Mouse (Mus musculus) MEL (cell line): ENCODE data around the gene Cul4a. TPM values are rescaled to one million over a fixed set of nuclear protein-coding genes. Genes with fewer than 3 reads are reported as not detected.

Source experiments
- DNase-seq: peaks from one replicate; pipeline ENCODE4 v3.0.0; 2011; ENCODE audit warnings: low read depth, low spot score
- H3K27ac ChIP-seq: 2 replicates; pipeline ENCODE4 v1.5.1; 2012; ENCODE audit warnings: low read depth, mild to moderate bottlenecking, control low read depth, low read length, moderate library complexity; ENCODE audit not compliant: control insufficient read depth
- H3K27me3 ChIP-seq, 2 experiments: fragments of 150-350 bp in 1 of 2; sonication (generic) in 1 of 2; 2 replicates each; pipeline ENCODE4 v1.6.1; 2012; ENCODE audit warnings: low read length in 2 of 2, mild to moderate bottlenecking in 2 of 2, improper control_type of control experiment in 1 of 2, moderate library complexity in 1 of 2; ENCODE audit not compliant: insufficient read depth in 2 of 2, control insufficient read depth in 1 of 2
- H3K36me3 ChIP-seq, 2 experiments: 2 replicates each; pipeline ENCODE4 v1.6.1; 2012 to 2014; ENCODE audit warnings: low read length in 2 of 2, improper control_type of control experiment in 1 of 2, inconsistent platforms in 1 of 2, mild to moderate bottlenecking in 1 of 2; ENCODE audit not compliant: insufficient read depth in 2 of 2, control insufficient read depth in 1 of 2
- H3K4me1 ChIP-seq, 2 experiments: fragments of 150-350 bp in 1 of 2; sonication (generic) in 1 of 2; 2 replicates each; pipeline ENCODE4 v1.6.1; 2012; ENCODE audit warnings: low read length in 2 of 2, improper control_type of control experiment in 1 of 2, mild to moderate bottlenecking in 1 of 2; ENCODE audit not compliant: insufficient read depth in 2 of 2, control insufficient read depth in 1 of 2
- H3K4me3 ChIP-seq, 2 experiments: fragments of 150-350 bp in 1 of 2; sonication (generic) in 1 of 2; 2 replicates each; pipeline ENCODE4 v1.5.1; 2012; ENCODE audit warnings: low read depth in 2 of 2, low read length in 2 of 2, mild to moderate bottlenecking in 2 of 2, moderate library complexity in 2 of 2, control low read depth in 1 of 2, improper control_type of control experiment in 1 of 2; ENCODE audit not compliant: control insufficient read depth in 1 of 2, insufficient read depth in 1 of 2
- H3K79me2 ChIP-seq: 2 replicates; pipeline ENCODE4 v1.6.1; 2012; ENCODE audit warnings: mild to moderate bottlenecking, low read length, moderate library complexity; ENCODE audit not compliant: control insufficient read depth, poor library complexity, insufficient read depth
- H3K9ac ChIP-seq: 2 replicates; pipeline ENCODE4 v1.6.1; 2012; ENCODE audit warnings: low read depth, mild to moderate bottlenecking, control low read depth, low read length, moderate library complexity; ENCODE audit not compliant: control insufficient read depth, poor library complexity, severe bottlenecking
- H3K9me3 ChIP-seq: fragments of 150-350 bp; sonication (generic); replicated peaks from 2 replicates; pipeline ENCODE4 v1.6.1; 2012; ENCODE audit warnings: mild to moderate bottlenecking, low read length, improper control_type of control experiment, moderate library complexity; ENCODE audit not compliant: insufficient read depth
- BHLHE40 ChIP-seq: IDR thresholded peaks from 2 replicates; pipeline ENCODE4 v1.6.1; 2012; ENCODE audit warnings: low read depth, mild to moderate bottlenecking, inconsistent platforms, low read length, improper control_type of control experiment, borderline replicate concordance
- CHD1 ChIP-seq: IDR thresholded peaks from 2 replicates; pipeline ENCODE4 v1.6.1; 2012; ENCODE audit warnings: low read depth, mild to moderate bottlenecking, inconsistent platforms, low read length, improper control_type of control experiment
- CHD2 ChIP-seq: IDR thresholded peaks from 2 replicates; pipeline ENCODE4 v1.6.1; 2011; ENCODE audit warnings: low read length, improper control_type of control experiment
- CTCF ChIP-seq, 3 experiments: IDR thresholded peaks in 2 of 3; conservative IDR thresholded peaks in 1 of 3; 2 replicates each; pipeline ENCODE4 v1.5.1; 2011 to 2012; ENCODE audit warnings: low read length in 3 of 3, low read depth in 2 of 3, mild to moderate bottlenecking in 2 of 3, improper control_type of control experiment in 1 of 3, inconsistent platforms in 1 of 3, mixed read lengths in 1 of 3, moderate library complexity in 1 of 3; ENCODE audit not compliant: control insufficient read depth in 1 of 3, insufficient read depth in 1 of 3, poor library complexity in 1 of 3, severe bottlenecking in 1 of 3
- E2F4 ChIP-seq: IDR thresholded peaks from 2 replicates; pipeline ENCODE4 v1.6.1; 2011; ENCODE audit warnings: low read depth, low read length, improper control_type of control experiment, borderline replicate concordance
- ELF1 ChIP-seq: IDR thresholded peaks from 2 replicates; pipeline ENCODE4 v1.6.1; 2014; ENCODE audit warnings: low read depth, mild to moderate bottlenecking, inconsistent platforms, low read length, improper control_type of control experiment, moderate library complexity
- ETS1 ChIP-seq: IDR thresholded peaks from 2 replicates; pipeline ENCODE4 v1.6.1; 2012; ENCODE audit warnings: low read depth, mild to moderate bottlenecking, inconsistent platforms, low read length, improper control_type of control experiment, moderate library complexity
- HCFC1 ChIP-seq: IDR thresholded peaks from 2 replicates; pipeline ENCODE4 v1.6.1; 2012; ENCODE audit warnings: low read depth, mild to moderate bottlenecking, inconsistent platforms, low read length, improper control_type of control experiment, moderate library complexity
- JUND ChIP-seq: IDR thresholded peaks from 2 replicates; pipeline ENCODE4 v1.6.1; 2011; ENCODE audit warnings: low read depth, mild to moderate bottlenecking, improper control_type of control experiment, low read length
- KAT2A ChIP-seq: conservative IDR thresholded peaks from 2 replicates; pipeline ENCODE4 v1.6.1; 2012; ENCODE audit warnings: low read depth, low read length, improper control_type of control experiment, inconsistent platforms
- MAZ ChIP-seq: IDR thresholded peaks from 2 replicates; pipeline ENCODE4 v1.6.1; 2012; ENCODE audit warnings: low read depth, mild to moderate bottlenecking, inconsistent platforms, low read length, improper control_type of control experiment
- POLR2AphosphoS2 ChIP-seq: IDR thresholded peaks from 2 replicates; pipeline ENCODE4 v1.6.1; 2011; ENCODE audit warnings: low read length, improper control_type of control experiment
- RCOR1 ChIP-seq: IDR thresholded peaks from 2 replicates; pipeline ENCODE4 v1.6.1; 2012; ENCODE audit warnings: low read depth, mild to moderate bottlenecking, inconsistent platforms, low read length, improper control_type of control experiment
- SIN3A ChIP-seq: IDR thresholded peaks from 2 replicates; pipeline ENCODE4 v1.6.1; 2012; ENCODE audit warnings: low read length, improper control_type of control experiment, inconsistent platforms
- TAL1 ChIP-seq: IDR thresholded peaks from 2 replicates; pipeline ENCODE4 v1.6.1; 2012; ENCODE audit warnings: mild to moderate bottlenecking, inconsistent platforms, low read length, moderate library complexity, mixed read lengths
- TBP ChIP-seq: IDR thresholded peaks from 2 replicates; pipeline ENCODE4 v1.8.0; 2011; ENCODE audit warnings: low read depth, low read length, improper control_type of control experiment
- TCF12 ChIP-seq: IDR thresholded peaks from 2 replicates; pipeline ENCODE4 v1.6.1; 2014; ENCODE audit warnings: low read depth, mild to moderate bottlenecking, inconsistent platforms, low read length, improper control_type of control experiment, moderate library complexity
- UBTF ChIP-seq: IDR thresholded peaks from 2 replicates; pipeline ENCODE4 v1.6.1; 2012; ENCODE audit warnings: low read depth, mild to moderate bottlenecking, inconsistent platforms, low read length, improper control_type of control experiment, moderate library complexity, borderline replicate concordance; ENCODE audit not compliant: insufficient read depth
- USF1 ChIP-seq: IDR thresholded peaks from 2 replicates; pipeline ENCODE4 v1.6.1; 2014; ENCODE audit warnings: low read depth, mild to moderate bottlenecking, inconsistent platforms, low read length, improper control_type of control experiment, moderate library complexity
- ZKSCAN1 ChIP-seq: IDR thresholded peaks from 2 replicates; pipeline ENCODE4 v1.6.1; 2012; ENCODE audit warnings: low read depth, mild to moderate bottlenecking, inconsistent platforms, low read length, improper control_type of control experiment, moderate library complexity
- ZMIZ1 ChIP-seq: IDR thresholded peaks from 2 replicates; pipeline ENCODE4 v1.6.1; 2012; ENCODE audit warnings: low read depth, mild to moderate bottlenecking, inconsistent platforms, low read length, improper control_type of control experiment, moderate library complexity
- polyA plus RNA-seq, 2 experiments: library from polyadenylated mRNA; stranded (reverse) in 1 of 2; unstranded in 1 of 2; fragments of >175 nt in 1 of 2; fragments of >200 nt in 1 of 2; gene quantifications; 2 replicates each; pipeline versions ENCODE4 v1.2.1 to v1.2.4; 2012; ENCODE audit warnings: low replicate concordance in 2 of 2, low read depth in 1 of 2; ENCODE audit not compliant: insufficient read length in 2 of 2, insufficient read depth in 1 of 2, missing spikeins in 1 of 2
- total RNA-seq: library from RNA; depleted of rRNA; stranded (reverse); fragments of 300-350 nt; gene quantifications from 2 replicates; pipeline ENCODE4 v1.2.3, GENCODE M21; 2012

The Cul4a gene
- total and polyA plus RNA-seq, 3 experiments: 56.2 to 131 (median 81.4) TPM

DNA sequence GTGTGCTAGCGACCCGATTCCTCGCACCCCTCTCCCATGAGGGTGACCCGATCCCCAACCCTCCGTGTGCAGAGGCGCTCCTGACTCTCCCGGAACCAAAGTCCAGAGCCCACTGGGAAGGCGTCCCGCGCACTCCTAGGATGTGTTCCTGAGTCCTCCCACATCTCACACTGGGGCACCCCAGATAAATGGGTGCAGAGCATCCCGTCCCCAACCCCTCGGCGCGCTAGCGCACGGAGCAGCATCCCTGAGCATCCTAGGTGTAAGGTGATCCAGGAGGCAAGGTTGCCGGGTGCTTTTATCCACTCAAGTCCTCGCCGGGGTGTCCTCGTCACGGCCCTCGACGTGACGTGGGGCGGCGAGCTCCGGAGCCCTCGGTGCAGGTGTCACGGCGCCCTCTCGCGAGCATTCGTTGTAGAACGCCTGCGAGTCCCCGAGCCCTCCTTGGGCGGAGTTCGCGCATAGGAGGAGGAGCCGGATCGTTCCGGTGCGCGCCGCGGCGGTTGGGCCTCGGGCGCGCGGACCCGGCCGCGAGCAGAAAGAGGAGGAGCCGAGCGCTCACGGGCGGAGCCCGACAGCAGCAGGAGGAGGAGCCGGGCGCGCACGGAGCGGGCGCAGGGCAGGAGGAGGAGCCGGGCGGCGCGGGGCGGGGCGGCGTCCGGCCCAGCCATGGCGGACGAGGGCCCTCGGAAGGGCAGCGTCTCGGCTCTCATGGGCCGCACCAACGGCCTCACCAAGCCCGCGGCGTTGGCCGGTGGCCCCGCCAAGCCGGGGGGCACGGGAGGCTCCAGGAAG lies at the start of gene Cul4a, which contains the start of gene Pcid2 (continued):
- peak; percentile 60 for TF ChIP-seq SIN3A
- peak; percentile 52; the same call in 1 of the 2 replicates for TF ChIP-seq MAZ
- TF ChIP-seq, all 39 proteins: peak for 21

DNA sequence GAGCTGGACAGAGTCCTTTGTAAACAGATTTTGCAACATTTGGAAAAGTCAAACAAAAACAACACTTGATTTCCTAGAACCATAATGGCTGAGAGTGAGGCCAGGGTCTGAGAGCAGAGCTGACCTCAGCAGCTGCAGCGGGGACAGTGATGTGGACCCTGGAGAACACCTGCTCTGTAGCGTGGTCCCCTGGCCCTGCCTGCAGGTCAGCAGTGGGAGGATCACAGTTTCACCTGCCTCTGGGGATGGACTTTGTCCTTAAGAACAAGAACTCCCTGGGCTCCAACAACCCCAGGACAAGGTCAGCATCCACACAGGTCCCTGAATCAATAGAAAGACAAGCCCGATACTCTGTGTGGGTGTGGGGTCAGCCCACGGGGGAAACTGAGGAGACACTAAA lies 48.1 kb upstream of the Cul4a start:
- Histone ChIP-seq H3K4me3 (no peak overlapping the region), H3K79me2 (no peaks in the 10 kb centered on the region), H3K27ac (no peak overlapping the region), H3K4me1 (no peaks in the 10 kb centered on the region), H3K27me3 (peaks cover 4 to 11% of the 10 kb centered on the region in 2 experiments; a peak in 3 of 4 replicates), H3K9ac (no peak overlapping the region), H3K36me3 (no peaks in the 10 kb centered on the region), H3K9me3 (no peaks in the 10 kb centered on the region)
- DNase-seq: no peak
- no peak for TF ChIP-seq ETS1
- no peak for TF ChIP-seq USF1
- TF ChIP-seq ZKSCAN1: no peak
- TF ChIP-seq KAT2A: no peak
- TF ChIP-seq ELF1: no peak
- TF ChIP-seq CHD2: no peak
- TF ChIP-seq TAL1: no peak
- no peak for TF ChIP-seq TBP
- TF ChIP-seq CTCF (IDR thresholded peaks at IDR 0.05 in 2 of 3, conservative IDR thresholded peaks at IDR 0.05 in 1 of 3; ENCODE audit: control insufficient read depth in 1 of 3, insufficient read depth in 1 of 3, low read depth in 2 of 3, low read length in 3 of 3, poor library complexity in 1 of 3, severe bottlenecking in 1 of 3): no peak
- TF ChIP-seq HCFC1: no peak
- no peak for TF ChIP-seq BHLHE40
- no peak for TF ChIP-seq UBTF
- TF ChIP-seq TCF12: no peak
- TF ChIP-seq JUND: no peak
- TF ChIP-seq RCOR1: no peak
- no peak for TF ChIP-seq POLR2AphosphoS2
- no peak for TF ChIP-seq CHD1
- TF ChIP-seq E2F4: no peak
- no peak for TF ChIP-seq ZMIZ1
